Mouse (Mus musculus): ENCODE data around the gene A430078G23Rik.

DNA sequence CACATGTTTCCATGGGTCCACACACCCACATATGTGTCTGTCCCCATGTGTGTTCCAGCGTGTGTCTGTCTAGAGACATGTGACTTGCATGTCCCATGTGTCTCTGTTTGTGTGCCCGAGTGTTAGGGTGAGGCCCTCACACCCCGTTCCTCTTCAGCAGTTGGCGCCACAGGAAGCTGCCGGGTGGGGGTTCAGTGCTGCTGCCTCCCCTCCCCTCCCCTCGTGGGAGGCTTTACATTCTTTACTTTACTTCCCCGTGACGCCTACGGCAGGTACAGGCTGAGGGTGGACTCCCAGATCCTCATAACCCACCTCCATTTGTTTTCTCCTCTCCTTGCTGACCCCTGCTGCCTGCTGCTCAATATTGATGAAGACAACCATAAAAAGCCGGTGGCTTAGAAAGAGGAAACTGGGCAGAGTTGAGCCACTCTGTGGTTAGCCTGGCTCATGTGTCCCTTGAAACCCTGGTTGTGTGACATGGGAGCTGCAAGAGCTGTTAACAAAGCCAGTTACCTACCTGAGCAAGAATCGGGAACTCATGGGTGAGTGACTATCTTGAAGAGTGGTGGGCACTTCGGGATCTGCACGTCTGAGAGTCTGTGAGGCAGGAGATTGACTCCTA, at the start of gene A430078G23Rik:
- TF ChIP-seq CTCF (IDR thresholded peaks at IDR 0.05; ENCODE audit: extremely low read depth, insufficient read depth, insufficient read length, insufficient replicate concordance): no peak
- peak; percentile 69 for TF ChIP-seq POLR2A (IDR thresholded peaks at IDR 0.05; ENCODE audit: low read depth, low read length)
